Mouse (Mus musculus) embryonic facial prominence, embryonic 11.5 days (tissue): ENCODE data around the gene Trp53rka. TPM values are rescaled to one million over a fixed set of nuclear protein-coding genes. Genes with fewer than 3 reads are reported as not detected.
A peak's percentile ranks its signal among the peaks of the same experiment; 100 is the strongest.

Experiments used
- ATAC-seq: fragments of 200-750 bp; cut with Nextera tagmentation; replicated peaks from 2 replicates; pipeline ENCODE4 v1.8.0; 2017; ENCODE audit warnings: low read depth; ENCODE audit not compliant: insufficient number of reproducible peaks, low FRiP score, low TSS enrichment
- DNase-seq: peaks from one replicate; pipeline ENCODE4 v3.0.0-alpha.2; 2015; ENCODE audit warnings: low spot score
- H3K27ac ChIP-seq: fragments of 300-500 bp; sonication (generic); replicated peaks from 2 replicates; pipeline ENCODE4 v1.5.1; 2014; ENCODE audit warnings: mild to moderate bottlenecking, low read depth, low read length, control low read depth
- H3K27me3 ChIP-seq: fragments of 300-500 bp; sonication (generic); 2 replicates; pipeline ENCODE4 v1.6.1; 2014; ENCODE audit warnings: mild to moderate bottlenecking, low read length, moderate library complexity, mixed read lengths; ENCODE audit not compliant: control insufficient read depth, insufficient read depth
- H3K36me3 ChIP-seq: fragments of 300-500 bp; sonication (generic); replicated peaks from 2 replicates; pipeline ENCODE4 v1.6.1; 2014; ENCODE audit warnings: low read depth, mild to moderate bottlenecking, low read length, moderate library complexity, mixed read lengths; ENCODE audit not compliant: control insufficient read depth, insufficient read depth
- H3K4me1 ChIP-seq: fragments of 300-500 bp; sonication (generic); 2 replicates; pipeline ENCODE4 v1.6.1; 2014; ENCODE audit warnings: low read length, mixed read lengths; ENCODE audit not compliant: control insufficient read depth, insufficient read depth
- H3K4me2 ChIP-seq: fragments of 300-500 bp; sonication (generic); 2 replicates; pipeline ENCODE4 v1.6.1; 2014; ENCODE audit warnings: low read depth, mild to moderate bottlenecking, control low read depth, low read length, moderate library complexity
- H3K4me3 ChIP-seq: fragments of 300-500 bp; sonication (generic); 2 replicates; pipeline ENCODE4 v1.5.1; 2014; ENCODE audit warnings: low read depth, low read length, control low read depth
- H3K9ac ChIP-seq: fragments of 300-500 bp; sonication (generic); replicated peaks from 2 replicates; pipeline ENCODE4 v1.6.1; 2014; ENCODE audit warnings: mild to moderate bottlenecking, control low read depth, low read length
- H3K9me3 ChIP-seq: fragments of 300-500 bp; sonication (generic); replicated peaks from 2 replicates; pipeline ENCODE4 v1.6.1; 2016; ENCODE audit warnings: mild to moderate bottlenecking, low read length, inconsistent platforms, mixed read lengths; ENCODE audit not compliant: control insufficient read depth
- WGBS: fragments of 180-500 bp; shearing (Covaris S2); extraction: QIAGEN DNeasy Blood & Tissue Kit; methylation state at CpG from one replicate; pipeline ENCODE4 v1.1.7; 2014; 5-methylcytosine and 5-hydroxymethylcytosine counted together
- polyA plus RNA-seq: library from polyadenylated mRNA; unstranded; fragments of >200 nt; fragmentation: Nextera tagmentation; extraction: Ambion mirVana; gene quantifications from 2 replicates; pipeline ENCODE4 v1.2.1, GENCODE M21; 2014

Gene Trp53rka
- polyA plus RNA-seq = 47.0 and 54.3 TPM in 2 replicates

- under 1% methylated on average over 76 of the region's 84 CpGs for WGBS
- DNase-seq (peak; percentile 84), ATAC-seq (peak; percentile 72)
These were observed at the start of gene Trp53rka for GRCm38 (mm10) chr2:165492648-165493553. Gene Trp53rka (minus strand): TSS chr2:165493324.

GRCm38 (mm10) chr2:165540975-165541374 is 47.9 kb upstream of the Trp53rka start:
- Histone ChIP-seq H3K36me3 (no peaks in the 10 kb centered on the region), H3K27me3 (no peaks in the 10 kb centered on the region), H3K9me3 (no peaks in the 10 kb centered on the region), H3K4me2 (no peak overlapping the region), H3K4me3 (no peak overlapping the region), H3K27ac (no peak overlapping the region), H3K9ac (no peak overlapping the region), H3K4me1 (no peaks in the 10 kb centered on the region; the same call in none of the 2 replicates)
- 83% methylated on average over 3 of the region's 3 CpGs for WGBS
- ATAC-seq = no peak
- no peak for DNase-seq

More at GRCm38 (mm10) chr2:165492648-165493553, at the start of gene Trp53rka:
- no peaks in the 10 kb centered on the region for H3K9me3 ChIP-seq
- H3K4me1 ChIP-seq = no peaks in the 10 kb centered on the region; the same call in 1 of the 2 replicates
- peaks cover 2% of the 10 kb centered on the region; the same call in 1 of the 2 replicates for H3K36me3 ChIP-seq
- peak within 1 kb of the TSS; percentile 62 for H3K27ac ChIP-seq
- peak within 1 kb of the TSS; percentile 80 for H3K4me3 ChIP-seq
- peak within 1 kb of the TSS; percentile 82 for H3K4me2 ChIP-seq
- no peaks in the 10 kb centered on the region for H3K27me3 ChIP-seq
- H3K9ac ChIP-seq = peak within 1 kb of the TSS; percentile 86

GRCm38 (mm10) chr2:165533789-165534188 is 40.7 kb upstream of the Trp53rka start:
- 57% methylated on average over 6 of the region's 6 CpGs for WGBS
- Histone ChIP-seq H3K4me3 (no peak overlapping the region), H3K4me2 (no peak overlapping the region), H3K9me3 (no peaks in the 10 kb centered on the region), H3K27ac (no peak overlapping the region), H3K36me3 (no peaks in the 10 kb centered on the region), H3K9ac (no peak overlapping the region), H3K4me1 (no peaks in the 10 kb centered on the region), H3K27me3 (no peaks in the 10 kb centered on the region)
- no peak for DNase-seq
- ATAC-seq = 0 out of 2 replicates have a peak, but pooled peaks have one; percentile 10

- no peaks in the 10 kb centered on the region for H3K36me3 ChIP-seq
- WGBS = 17% methylated on average over 8 of the region's 8 CpGs
- no peak overlapping the region for H3K27ac ChIP-seq
- H3K4me2 ChIP-seq = no peak overlapping the region
- ATAC-seq = no peak
- no peaks in the 10 kb centered on the region for H3K9me3 ChIP-seq
- no peaks in the 10 kb centered on the region for H3K27me3 ChIP-seq
- peak; percentile 86 for DNase-seq
- H3K4me3 ChIP-seq = no peak overlapping the region
- H3K9ac ChIP-seq = no peak overlapping the region
- H3K4me1 ChIP-seq = no peaks in the 10 kb centered on the region
These were observed 36.0 kb upstream of the Trp53rka start for GRCm38 (mm10) chr2:165529106-165529505.

GRCm38 (mm10) chr2:165525609-165526008 is 32.5 kb upstream of the Trp53rka start:
- H3K36me3 ChIP-seq = no peaks in the 10 kb centered on the region
- ATAC-seq (no peak), DNase-seq (no peak)
- H3K4me3 ChIP-seq = no peak overlapping the region
- H3K27ac ChIP-seq = no peak overlapping the region
- H3K9ac ChIP-seq = no peak overlapping the region
- no peaks in the 10 kb centered on the region for H3K9me3 ChIP-seq
- WGBS = 55% methylated on average over 4 of the region's 4 CpGs
- no peaks in the 10 kb centered on the region for H3K27me3 ChIP-seq
- H3K4me1 ChIP-seq = no peaks in the 10 kb centered on the region
- H3K4me2 ChIP-seq = no peak overlapping the region

- no peak overlapping the region for H3K4me2 ChIP-seq
- no peaks in the 10 kb centered on the region for H3K27me3 ChIP-seq
- 96% methylated on average over 20 of the region's 20 CpGs for WGBS
- H3K4me1 ChIP-seq = no peaks in the 10 kb centered on the region
- H3K9ac ChIP-seq = no peak overlapping the region
- DNase-seq (no peak), ATAC-seq (no peak)
- H3K36me3 ChIP-seq = no peaks in the 10 kb centered on the region
- H3K4me3 ChIP-seq = no peak overlapping the region
- no peak overlapping the region for H3K27ac ChIP-seq
- no peaks in the 10 kb centered on the region for H3K9me3 ChIP-seq
These were observed 22.1 kb upstream of the Trp53rka start for GRCm38 (mm10) chr2:165515178-165515728.

- Histone ChIP-seq H3K4me3 (no peak overlapping the region), H3K36me3 (no peaks in the 10 kb centered on the region), H3K9ac (no peak overlapping the region), H3K27ac (no peak overlapping the region), H3K4me2 (no peak overlapping the region), H3K27me3 (no peaks in the 10 kb centered on the region), H3K4me1 (no peaks in the 10 kb centered on the region), H3K9me3 (no peaks in the 10 kb centered on the region)
- DNase-seq (peak; percentile 42), ATAC-seq (no peak)
- 51% methylated on average over 11 of the region's 11 CpGs for WGBS
These were observed 19.9 kb upstream of the Trp53rka start for GRCm38 (mm10) chr2:165512870-165513600.
